Mouse (Mus musculus): ENCODE data around the gene Vat1l.

DNA sequence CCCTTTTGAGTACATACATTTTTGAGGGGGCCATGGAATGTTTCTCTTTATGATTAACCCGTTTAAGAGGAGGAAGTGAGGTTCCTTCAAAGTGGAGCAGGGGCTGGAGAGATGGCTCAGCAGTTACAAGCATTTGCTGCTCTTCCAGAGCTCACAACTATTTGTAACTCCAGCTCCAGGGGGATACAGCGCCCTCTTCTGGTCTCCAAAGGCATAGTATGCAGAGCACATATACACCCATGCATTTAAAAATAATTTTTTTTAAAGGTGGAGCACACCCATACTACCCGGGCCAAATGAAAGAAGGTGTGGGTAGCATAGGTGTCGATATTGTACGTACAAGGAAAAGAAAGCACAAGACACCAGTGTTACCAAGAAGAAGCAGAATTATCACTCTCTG lies 157.8 kb downstream of the Vat1l start:
- peak; percentile 34; the same call in 1 of the 2 replicates for TF ChIP-seq CTCF (IDR thresholded peaks at IDR 0.05; ENCODE audit: borderline replicate concordance, extremely low read depth, insufficient read depth, insufficient read length)
- no peak for TF ChIP-seq POLR2A (IDR thresholded peaks at IDR 0.05; ENCODE audit: borderline replicate concordance, extremely low read depth, insufficient read depth, insufficient read length, poor library complexity, severe bottlenecking)

Data from brain, embryonic 14.5 days (tissue).